Mouse (Mus musculus) gastrocnemius, adult 18-20 months (tissue): Measurements from ENCODE around the gene Kdr. TPM values are rescaled to one million over a fixed set of nuclear protein-coding genes. Genes with fewer than 3 reads are reported as not detected.
"Not testable (repeated sequence)": the region's sequence is repeated elsewhere in the genome, so short reads cannot be mapped to it uniquely, and the experiment has no call there.

Experiments used
- DNase-seq: peaks from one replicate; pipeline ENCODE4 v3.0.0; 2021; ENCODE audit warnings: low spot score
- total RNA-seq, 2 experiments: library from RNA; stranded (reverse); gene quantifications; 2 replicates each; pipeline ENCODE4 v1.2.3; 2021

The Kdr gene
- total RNA-seq, 2 experiments from 2014 or later = 7.6 to 19.5 TPM

DNA sequence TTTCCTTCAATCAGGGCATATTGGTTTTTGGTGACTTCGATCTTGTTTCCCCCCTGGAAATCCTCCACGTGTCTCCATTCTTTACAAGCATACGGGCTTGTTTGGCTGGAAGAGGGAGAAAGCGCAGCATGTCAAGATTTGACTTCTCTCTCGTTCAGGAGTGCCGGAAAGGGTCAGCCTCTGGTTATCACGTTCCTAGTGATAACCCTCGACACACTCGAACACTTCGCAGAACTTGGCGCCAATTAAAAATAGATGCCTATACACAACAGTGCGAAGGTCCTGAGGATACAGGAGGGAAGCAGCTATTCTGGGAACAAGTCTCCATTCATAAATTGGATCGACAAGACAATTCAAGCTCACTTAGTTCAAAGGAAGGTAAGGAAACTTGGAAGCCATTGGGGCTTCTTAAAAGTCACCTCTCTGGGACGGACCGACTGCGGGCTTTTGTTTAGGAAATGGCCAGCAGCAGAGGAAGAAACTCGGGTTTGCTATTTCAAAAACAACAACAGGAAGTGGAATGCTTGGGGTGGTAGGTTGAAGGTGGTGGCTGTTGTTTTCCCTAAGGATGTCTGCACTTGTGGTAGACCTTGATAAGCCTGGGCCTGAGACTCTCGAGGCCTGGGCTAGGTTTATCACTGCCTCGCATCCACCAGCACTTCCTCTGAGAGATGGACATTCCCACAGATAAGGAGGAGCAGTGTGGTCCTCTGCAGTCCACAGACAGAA is 16.4 kb downstream of the Kdr start:
- DNase-seq = no peak

DNA sequence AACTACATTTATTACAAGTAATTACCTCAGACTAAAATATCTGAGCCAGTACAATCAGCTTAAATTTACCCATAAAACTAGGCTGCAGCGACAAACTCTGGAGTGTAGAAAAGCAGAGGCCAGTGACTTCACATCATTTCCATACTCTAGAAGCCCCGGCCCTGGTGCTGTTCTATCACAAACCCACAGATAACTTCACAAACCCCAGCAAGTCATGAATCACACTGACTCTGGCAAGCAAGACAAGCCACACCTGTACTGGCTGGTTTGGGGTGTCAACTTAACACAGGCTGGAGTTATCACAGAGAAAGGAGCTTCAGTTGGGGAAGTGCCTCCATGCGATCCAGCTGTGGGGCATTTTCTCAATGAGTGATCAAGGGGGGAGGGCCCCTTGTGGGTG is 18.4 kb downstream of the Kdr start:
- DNase-seq = no peak

GRCm38 (mm10) chr5:75956526-75956925 is 21.7 kb downstream of the Kdr start:
- no peak for DNase-seq

- DNase-seq = no peak
Observed at GRCm38 (mm10) chr5:75955876-75956275, 22.4 kb downstream of the Kdr start.

GRCm38 (mm10) chr5:75954778-75955330 is 23.4 kb downstream of the Kdr start:
- no peak for DNase-seq

DNA sequence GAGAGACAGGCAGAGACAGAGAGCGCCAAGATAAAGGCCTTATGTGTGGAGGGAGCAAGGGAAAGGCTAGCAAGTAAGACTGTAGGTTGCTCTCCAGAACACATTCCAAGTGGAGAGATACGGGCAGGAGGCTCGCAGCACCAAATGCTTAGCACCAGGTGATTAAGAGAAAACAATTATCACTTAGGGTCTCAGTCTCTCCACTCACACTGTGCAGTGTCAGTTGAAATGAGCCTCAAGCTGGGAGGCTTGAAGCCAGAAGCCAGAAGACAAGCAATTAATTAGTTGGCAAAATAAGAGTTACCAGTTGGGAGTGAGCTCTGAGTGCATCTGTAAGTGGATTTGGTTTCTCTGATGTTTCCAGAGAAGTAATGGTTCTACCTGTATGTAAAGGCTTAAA is 24.0 kb downstream of the Kdr start:
- no peak for DNase-seq

DNA sequence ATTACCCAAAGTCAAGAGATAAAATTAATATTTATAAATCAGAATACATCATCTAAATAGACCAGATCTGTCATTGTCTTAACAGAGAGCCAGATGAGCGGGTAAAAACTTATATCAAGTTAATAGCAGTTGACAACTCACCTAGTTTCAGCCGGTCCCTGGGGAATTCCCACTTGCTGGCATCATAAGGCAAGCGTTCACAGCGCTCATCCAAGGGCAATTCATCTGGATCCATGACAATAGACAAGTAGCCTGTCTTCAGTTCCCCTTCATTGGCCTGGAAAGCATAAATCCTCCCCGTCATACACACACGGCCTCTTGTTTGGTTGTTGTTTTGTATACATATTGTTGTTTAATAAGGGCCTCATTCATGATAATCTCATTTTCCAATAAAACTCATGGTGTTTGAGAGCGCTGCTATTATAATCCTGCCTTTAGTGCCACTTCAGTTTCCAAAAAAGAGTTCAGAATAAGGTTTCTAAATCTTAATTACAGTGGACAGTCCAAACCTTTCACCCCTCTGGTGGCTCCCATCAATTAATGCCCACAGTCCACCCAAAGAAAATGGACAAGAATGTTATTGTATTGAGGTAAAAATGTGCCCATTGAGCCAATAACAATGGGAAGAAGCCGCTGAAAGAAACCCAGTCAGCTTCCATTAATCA is 26.0 kb downstream of the Kdr start:
- DNase-seq = no peak

- no peak for DNase-seq
Observed at GRCm38 (mm10) chr5:75950866-75951265, 27.4 kb downstream of the Kdr start.

GRCm38 (mm10) chr5:75945394-75945793 is 32.9 kb downstream of the Kdr start:
- no peak for DNase-seq

DNA sequence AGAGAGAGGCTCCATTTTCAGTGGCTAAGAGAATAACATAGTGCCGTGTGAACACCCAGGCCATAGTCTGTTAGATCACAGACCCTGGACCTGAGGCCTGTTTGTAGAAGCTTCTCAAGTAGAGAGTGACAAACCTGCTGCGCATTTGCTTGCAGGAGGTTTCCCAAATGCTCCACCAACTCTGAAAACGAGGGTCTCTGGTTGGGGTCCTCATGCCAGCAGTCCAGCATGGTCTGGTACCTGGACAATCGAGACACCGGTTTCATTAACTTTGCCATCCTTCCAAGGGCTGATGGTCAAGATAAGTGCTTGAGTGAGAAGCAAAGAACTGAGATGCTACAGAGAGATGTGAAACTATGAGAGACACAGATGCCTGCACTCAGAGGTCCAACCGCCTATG is 35.0 kb downstream of the Kdr start:
- no peak for DNase-seq

GRCm38 (mm10) chr5:75941775-75942580 is 36.3 kb downstream of the Kdr start:
- DNase-seq = no peak

GRCm38 (mm10) chr5:75939144-75939732 is 39.0 kb downstream of the Kdr start:
- DNase-seq = no peak

GRCm38 (mm10) chr5:75938012-75938411 is 40.2 kb downstream of the Kdr start:
- DNase-seq = no peak

- DNase-seq = no peak
Observed at GRCm38 (mm10) chr5:75936223-75936622, 42.0 kb downstream of the Kdr start.

DNA sequence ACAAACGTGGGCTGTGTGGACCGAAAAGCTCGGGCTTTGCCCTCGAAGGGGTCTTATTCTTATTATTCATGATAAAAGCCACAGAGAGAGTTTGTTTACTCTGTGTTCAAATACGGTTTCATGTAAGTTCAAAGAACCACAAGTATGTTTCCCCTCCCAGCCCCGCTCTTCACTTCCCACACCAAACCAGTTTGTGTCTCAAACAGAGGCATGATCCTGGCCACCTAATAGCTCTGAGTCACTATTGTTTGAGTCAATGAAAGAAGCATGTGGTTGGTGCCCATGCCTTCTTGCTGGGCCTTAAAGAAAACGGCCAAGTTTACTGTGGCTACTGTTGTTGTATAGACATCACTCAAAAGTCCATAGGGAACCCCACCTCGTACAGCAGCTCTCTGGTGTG is 43.0 kb downstream of the Kdr start:
- DNase-seq = no peak

DNA sequence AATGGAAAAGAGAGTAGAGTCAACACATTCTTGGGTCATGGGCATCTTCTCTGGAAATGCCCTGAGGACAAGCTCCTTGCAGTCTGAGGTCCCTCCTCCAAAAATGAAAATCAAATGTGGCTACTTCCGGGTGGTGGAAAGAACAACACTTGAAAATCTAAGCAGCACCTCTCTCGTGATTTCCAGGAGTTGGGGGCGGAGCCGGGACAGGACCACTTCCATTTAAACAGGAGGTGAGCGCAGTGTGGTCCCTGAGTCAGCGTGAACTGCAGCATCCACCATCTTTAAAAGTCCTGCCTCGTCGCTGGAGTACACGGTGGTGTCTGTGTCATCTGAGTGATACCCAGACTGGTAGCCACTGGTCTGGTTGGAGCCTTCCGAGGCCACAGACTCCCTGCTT is 44.1 kb downstream of the Kdr start:
- no peak for DNase-seq

GRCm38 (mm10) chr5:75933521-75934044 is 44.7 kb downstream of the Kdr start:
- peak; percentile 76 for DNase-seq

- DNase-seq = not testable (repeated sequence)
Observed at GRCm38 (mm10) chr5:75931458-75931857, 46.8 kb downstream of the Kdr start.

DNA sequence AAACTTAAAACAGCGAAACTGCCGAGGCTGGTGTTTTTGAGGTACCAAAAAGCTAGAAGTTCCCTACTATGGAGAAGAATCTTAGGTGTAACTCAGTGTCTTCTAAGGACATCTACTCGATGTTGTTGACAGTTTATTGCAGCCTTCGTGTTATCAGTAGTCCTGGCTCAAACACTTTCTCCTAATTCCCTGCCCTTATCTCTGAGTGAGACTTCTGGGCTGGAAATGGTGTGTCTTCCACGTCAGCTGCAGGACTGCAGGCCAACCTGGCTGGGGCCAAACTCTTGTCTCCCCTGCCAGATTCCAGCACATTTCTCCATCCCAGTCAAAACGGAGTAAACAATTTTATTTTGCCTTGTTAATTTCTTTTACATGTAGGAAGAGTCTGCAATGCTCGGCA is 48.3 kb downstream of the Kdr start:
- DNase-seq = no peak

DNA sequence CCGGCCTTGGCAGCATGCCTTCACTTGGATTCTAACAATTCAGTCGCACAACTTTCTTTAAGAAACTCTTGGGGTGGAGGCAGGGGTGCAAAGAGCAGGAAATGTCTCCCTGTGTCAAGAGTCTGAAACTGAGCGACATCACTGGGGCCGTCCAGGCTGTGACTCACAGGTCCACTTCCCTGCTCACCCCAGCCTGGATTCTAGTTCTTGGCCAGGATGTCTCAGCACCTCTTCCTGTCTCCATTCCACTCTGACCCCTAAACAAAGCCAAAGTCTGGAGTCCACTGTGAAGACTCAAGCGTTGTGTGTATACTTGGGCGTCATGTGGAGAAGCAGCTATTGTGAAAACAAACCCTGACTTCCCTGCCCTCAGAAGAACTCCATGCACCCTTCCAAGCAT is 55.6 kb downstream of the Kdr start:
- DNase-seq = no peak

DNA sequence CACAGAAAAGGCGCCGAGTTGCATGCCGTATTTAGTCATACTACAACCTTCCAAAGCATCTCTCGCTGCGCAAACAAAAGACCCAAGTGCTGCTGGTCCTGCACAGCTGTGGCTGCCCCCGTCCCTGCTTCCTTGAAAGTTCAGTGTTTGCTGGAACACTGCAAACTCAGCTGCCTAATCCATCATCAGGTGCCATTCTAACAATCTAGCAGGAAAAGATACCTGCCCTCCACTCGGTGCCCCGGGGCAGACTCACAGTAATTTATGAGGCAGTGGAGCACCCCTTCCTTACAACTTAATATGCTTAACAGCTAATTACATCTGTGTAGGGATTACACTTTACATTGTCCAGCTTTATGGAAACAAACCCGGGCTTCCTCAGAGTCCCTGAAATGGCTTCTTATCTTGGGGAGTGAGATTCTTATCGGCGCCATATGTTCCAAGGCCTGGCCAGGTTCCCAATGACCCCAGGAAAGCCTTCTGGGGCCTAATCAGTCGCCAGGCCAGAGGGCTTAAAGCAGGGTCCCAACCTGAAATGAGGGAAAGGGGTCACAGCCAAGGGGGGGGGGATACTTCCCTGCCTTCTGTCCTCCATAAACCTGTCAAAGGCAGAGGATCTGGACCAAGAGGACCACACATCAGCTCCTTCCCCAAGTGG is 56.4 kb downstream of the Kdr start:
- no peak for DNase-seq
